Mouse (Mus musculus) kidney, adult 18-20 months (tissue): ENCODE results near the gene Adal.

Experiments
- DNase-seq: peaks from one replicate; pipeline ENCODE4 v3.0.0; 2021

The Adal gene

DNA sequence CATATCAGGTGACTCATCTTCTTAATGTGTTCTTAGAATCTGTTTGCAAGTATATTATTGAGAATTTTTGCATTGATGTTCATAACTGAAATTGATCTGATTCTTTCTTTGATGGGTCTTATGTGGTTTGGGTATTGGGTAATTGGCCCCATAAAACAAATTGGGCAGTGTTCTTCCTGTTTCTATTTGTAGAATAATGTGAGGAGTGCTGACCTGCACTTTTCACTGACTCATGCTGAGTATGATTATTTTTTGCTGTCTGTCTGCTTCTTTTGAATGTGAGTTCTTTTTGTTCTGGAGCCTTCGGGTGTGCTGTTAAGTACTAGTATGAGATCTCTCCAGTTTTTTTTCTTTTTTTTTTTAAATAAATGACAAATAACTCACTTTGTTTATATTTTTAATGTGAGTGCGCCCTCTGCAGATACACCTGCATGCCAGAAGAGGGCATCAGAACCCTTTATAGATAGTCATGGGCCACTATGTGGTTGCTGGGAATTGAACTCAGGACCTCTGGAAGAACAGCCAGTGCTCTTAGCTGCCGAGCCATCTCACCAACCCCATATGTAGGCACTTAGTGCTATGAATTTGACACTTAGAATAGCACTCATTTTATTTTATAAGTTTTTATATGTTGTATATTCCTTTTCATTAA, 38.7 kb downstream of the Adal start:
- DNase-seq = no peak

DNA sequence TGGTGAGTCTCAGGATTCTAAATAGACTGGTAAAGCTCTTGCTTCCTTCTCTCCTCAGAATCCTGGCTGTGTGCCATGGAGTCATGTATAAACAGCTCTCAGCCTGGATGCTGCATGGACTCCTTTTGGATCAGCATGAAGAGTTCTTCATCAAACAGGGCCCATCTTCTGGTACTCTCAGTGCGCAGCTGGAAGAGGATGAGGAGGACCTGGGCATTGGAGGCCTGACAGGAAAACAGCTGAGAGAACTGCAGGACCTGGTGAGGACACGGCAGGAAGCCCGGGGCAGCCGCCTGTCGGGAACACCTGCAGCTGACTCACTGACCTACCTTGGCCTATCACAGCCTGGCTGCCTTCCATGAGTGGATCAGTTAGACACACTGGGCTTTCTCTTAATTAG, 43.2 kb downstream of the Adal start:
- DNase-seq = no peak

- no peak for DNase-seq
These were observed 43.9 kb downstream of the Adal start for GRCm38 (mm10) chr2:121184142-121184541.

DNA sequence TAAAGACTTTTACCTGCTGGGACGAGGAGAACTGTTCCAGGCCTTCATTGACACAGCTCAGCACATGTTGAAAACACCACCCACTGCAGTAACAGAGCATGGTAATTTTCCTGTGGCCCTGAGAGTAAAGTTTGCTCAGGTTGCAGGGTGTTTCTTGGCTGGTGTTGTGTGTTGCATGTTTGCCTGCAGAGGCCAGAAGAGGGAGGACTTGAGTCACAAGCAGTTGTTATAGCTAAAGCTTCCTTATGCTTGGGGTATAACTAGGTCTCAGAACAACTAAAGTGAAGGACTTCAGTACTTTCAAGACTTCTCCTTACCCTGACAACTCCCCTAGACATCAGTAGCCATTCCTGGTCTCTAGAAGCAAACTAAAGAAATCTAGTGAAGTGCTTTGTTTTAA, 48.3 kb downstream of the Adal start:
- no peak for DNase-seq

- no peak for DNase-seq
These were observed 55.2 kb downstream of the Adal start for GRCm38 (mm10) chr2:121195466-121195865.

DNA sequence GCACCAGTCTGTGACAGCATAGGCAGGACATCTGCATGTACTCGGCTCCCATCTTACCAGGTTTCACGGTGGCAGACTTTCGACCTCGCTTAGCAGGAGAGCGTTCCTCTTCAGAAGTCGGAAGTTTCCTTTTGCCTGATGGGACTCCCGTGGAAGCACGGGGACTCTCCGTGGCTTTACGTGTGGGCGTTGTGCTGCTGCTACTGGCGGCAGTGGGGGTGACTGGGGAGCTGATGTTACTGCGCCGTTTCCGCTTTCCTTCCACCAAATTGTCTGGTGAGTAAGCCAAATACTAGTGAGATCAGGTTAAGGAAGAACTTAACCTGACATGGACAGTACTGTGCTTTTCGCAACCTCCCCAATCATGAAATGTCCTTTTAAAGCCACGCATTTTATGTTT, 64.0 kb downstream of the Adal start:
- no peak for DNase-seq
